9 mouse cellular contexts compared by ENCODE assay signal in the genomic region with DNA sequence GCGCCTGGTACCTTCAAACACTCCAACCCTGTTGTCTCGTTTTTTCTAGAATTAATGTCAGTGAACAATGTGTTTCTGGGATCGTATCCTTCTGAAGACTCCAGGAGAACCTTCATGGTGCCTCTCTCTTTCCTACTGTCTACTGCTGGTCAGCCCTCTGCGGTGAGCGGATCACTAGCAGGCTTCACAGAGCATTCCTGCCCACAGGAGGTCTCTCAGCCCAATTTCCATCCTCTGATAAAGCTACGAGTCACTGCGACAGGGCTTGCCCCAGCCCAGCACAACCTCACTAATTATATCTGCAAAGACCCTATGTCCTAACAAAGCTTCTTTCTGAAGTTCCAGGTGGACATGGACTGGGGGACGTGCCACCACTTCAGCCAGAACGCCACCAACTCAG.
A peak's percentile ranks its signal among the peaks of the same experiment; 100 is the strongest.
DNase-seq lines count a peak whose midpoint lies in the region; ATAC-seq and TF ChIP-seq lines count a peak whose summit lies in the region.
"Had no signal": no experiment of that assay in that cellular context is flagged by ENCODE, and none has a peak within 500 bp of the region (broad histone marks: within the 10 kb centered on the region; RNA-seq: fewer than 3 reads in every experiment).

No protein-coding gene starts in this region.

- no peaks in the 10 kb centered on the region for H3K27me3 ChIP-seq in kidney, postnatal 0 days (ENCODE audit: insufficient read depth, low read length)
- no peaks in the 10 kb centered on the region for H3K27me3 ChIP-seq in embryonic facial prominence, embryonic 10.5 days (replicated peaks; ENCODE audit: low read depth, poor library complexity, severe bottlenecking)
- peaks cover 16% of the 10 kb centered on the region for H3K27me3 ChIP-seq in limb, embryonic 12.5 days

- no peak for TF ChIP-seq CTCF in gastrocnemius, adult 2 months (IDR thresholded peaks at IDR 0.05)
- TF ChIP-seq CTCF in kidney, postnatal 0 days (IDR thresholded peaks at IDR 0.05; ENCODE audit: low read depth), result no peak

- H3K9ac ChIP-seq in kidney, postnatal 0 days (ENCODE audit: low read depth, low read length), result no peak overlapping the region
- no peak overlapping the region for H3K9ac ChIP-seq in limb, embryonic 12.5 days (replicated peaks)

- peaks cover 51% of the 10 kb centered on the region for H3K4me1 ChIP-seq in kidney, postnatal 0 days (replicated peaks; ENCODE audit: insufficient read depth, low read length)
- peaks cover 83% of the 10 kb centered on the region for H3K4me1 ChIP-seq in embryonic facial prominence, embryonic 10.5 days
- H3K4me1 ChIP-seq in limb, embryonic 12.5 days (replicated peaks), result peaks cover 76% of the 10 kb centered on the region

- intact Hi-C loops in gastrocnemius, adult 2 months (cut with DNase I), result no loop called here
- intact Hi-C loops in gastrocnemius, postnatal 36 days (cut with DNase I), result no loop called here

- H3K4me2 ChIP-seq in kidney, postnatal 0 days (ENCODE audit: low read length), result no peak overlapping the region
- H3K4me2 ChIP-seq in limb, embryonic 12.5 days, result no peak overlapping the region

- no peak for DNase-seq in gastrocnemius, adult 2 months
- no peak for DNase-seq in gastrocnemius, postnatal 36 days
- no peak for DNase-seq in kidney, postnatal 0 days (ENCODE audit: low spot score)
- DNase-seq in kidney, adult 9 months, result no peak
- no peak for DNase-seq in embryonic facial prominence, embryonic 10.5 days (ENCODE audit: low spot score)
- DNase-seq in left cerebral cortex, adult 11 months (ENCODE audit: low spot score), result no peak
- no peak for DNase-seq in ovary, postnatal 14 days (ENCODE audit: low spot score)
- DNase-seq: cerebellum, adult 9-11 months had no signal

- WGBS in kidney, postnatal 0 days, result 77% methylated on average over 9 of the region's 9 CpGs
- WGBS in embryonic facial prominence, embryonic 10.5 days, result 71% methylated on average over 9 of the region's 9 CpGs
- WGBS in limb, embryonic 12.5 days, result 58% methylated on average over 9 of the region's 9 CpGs

- peak overlapping the region; percentile 78 for H3K27ac ChIP-seq in gastrocnemius, adult 2 months
- H3K27ac ChIP-seq in kidney, postnatal 0 days, result peak overlapping the region; percentile 80
- peak overlapping the region; percentile 83 for H3K27ac ChIP-seq in embryonic facial prominence, embryonic 10.5 days (replicated peaks)
- peak overlapping the region; percentile 51 for H3K27ac ChIP-seq in limb, embryonic 12.5 days

- no peaks in the 10 kb centered on the region for H3K36me3 ChIP-seq in kidney, postnatal 0 days (ENCODE audit: insufficient read depth, low read length)
- peaks cover 32% of the 10 kb centered on the region for H3K36me3 ChIP-seq in embryonic facial prominence, embryonic 10.5 days (replicated peaks)
- no peaks in the 10 kb centered on the region; the same call in 1 of the 2 replicates for H3K36me3 ChIP-seq in limb, embryonic 12.5 days

- no peak for ATAC-seq in kidney, postnatal 0 days (replicated peaks; ENCODE audit: low FRiP score, low read depth)
- ATAC-seq in limb, embryonic 12.5 days (ENCODE audit: insufficient number of reproducible peaks, insufficient read depth, low FRiP score, low TSS enrichment, low read depth), result no peak

- H3K4me3 ChIP-seq in gastrocnemius, adult 2 months, result no peak overlapping the region
- no peak overlapping the region for H3K4me3 ChIP-seq in kidney, postnatal 0 days (replicated peaks; ENCODE audit: low read depth, low read length)
- peak overlapping the region; percentile 30; the same call in 1 of the 2 replicates for H3K4me3 ChIP-seq in embryonic facial prominence, embryonic 10.5 days
- H3K4me3 ChIP-seq in limb, embryonic 12.5 days (replicated peaks), result no peak overlapping the region

- no peaks in the 10 kb centered on the region for H3K9me3 ChIP-seq in kidney, postnatal 0 days (replicated peaks; ENCODE audit: low read length)
- no peaks in the 10 kb centered on the region for H3K9me3 ChIP-seq in embryonic facial prominence, embryonic 10.5 days
- no peaks in the 10 kb centered on the region for H3K9me3 ChIP-seq in limb, embryonic 12.5 days
